Mouse (Mus musculus) cerebellum, postnatal 4 days (tissue): ENCODE measurements around the gene Tmem45a.
A peak's percentile ranks its signal among the peaks of the same experiment; 100 is the strongest.

Experiments
- DNase-seq, 2 experiments: peaks; one replicate each; pipeline ENCODE4 v3.0.0; 2022; ENCODE audit warnings: low spot score in 2 of 2, mixed read lengths in 1 of 2

The Tmem45a gene

DNA sequence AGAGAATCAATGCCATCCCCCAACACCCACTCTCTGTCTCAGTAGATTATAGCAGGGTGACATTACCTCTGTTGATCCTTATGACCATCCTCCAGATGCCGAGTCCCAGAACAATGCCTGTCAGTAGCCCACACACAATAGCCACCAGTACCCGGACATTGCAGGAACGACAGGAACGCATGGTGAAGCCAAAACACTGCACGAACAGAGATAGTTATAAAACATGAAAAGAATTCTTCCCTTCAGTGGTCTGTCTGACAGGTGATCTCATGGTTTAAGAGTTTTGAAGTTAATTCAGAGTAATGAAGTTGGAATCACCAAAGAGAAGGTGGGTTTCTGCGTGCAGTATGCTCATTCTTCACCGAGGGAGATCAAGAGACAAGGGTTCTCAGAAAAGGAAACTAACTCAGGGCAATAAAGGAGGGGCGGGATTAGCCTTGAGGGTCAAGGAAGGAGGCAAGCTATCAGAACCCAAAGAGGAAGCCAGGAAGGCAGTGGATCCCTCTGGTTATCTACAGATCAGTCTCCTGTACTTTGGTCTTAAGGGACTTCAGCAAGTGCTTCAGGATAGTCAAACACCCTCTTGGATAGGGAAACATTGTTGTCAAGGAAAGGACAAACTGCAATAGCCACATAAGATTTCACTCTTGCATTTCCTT, 90.4 kb downstream of the Tmem45a start, which contains the start of gene Adgrg7:
Adgrg7 (minus strand) TSS at position 375 of the 659 bp plus-strand sequence.
- DNase-seq, result no peak

DNA sequence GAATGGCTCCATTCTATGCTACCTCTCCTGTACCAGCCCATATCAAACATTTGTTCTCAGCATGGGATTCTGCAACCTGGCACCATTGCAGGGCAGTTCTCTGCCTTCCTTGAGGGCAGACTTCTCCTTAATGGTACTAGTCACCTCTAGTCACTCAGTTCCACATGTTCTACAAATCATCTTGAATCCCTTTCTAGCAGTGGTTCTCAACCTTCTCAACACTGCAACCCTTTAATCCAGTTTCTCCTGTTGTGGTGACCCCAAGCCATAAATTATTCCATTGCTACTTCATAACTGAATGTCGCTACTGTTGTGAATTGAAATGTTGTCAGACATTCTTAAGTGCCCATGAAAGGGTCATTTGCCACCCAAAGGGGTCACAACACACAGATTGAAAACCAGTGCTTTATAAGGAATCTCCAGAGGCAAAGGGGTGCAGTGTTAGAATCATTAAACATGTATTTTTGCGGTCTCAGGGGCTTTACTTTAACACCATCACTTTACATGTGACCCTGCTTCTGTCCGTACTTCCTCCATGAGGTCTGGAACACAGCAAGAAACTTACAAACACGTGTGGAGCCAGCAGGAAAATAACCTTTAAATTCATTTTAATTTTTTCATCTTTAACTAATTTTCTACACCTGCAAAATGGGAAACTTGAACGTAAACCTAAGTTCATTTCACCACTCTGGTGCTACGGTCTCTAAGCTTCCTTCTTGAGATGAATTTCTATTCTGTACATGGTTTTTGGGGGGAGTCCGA, 91.4 kb downstream of the Tmem45a start:
- DNase-seq, result no peak

DNA sequence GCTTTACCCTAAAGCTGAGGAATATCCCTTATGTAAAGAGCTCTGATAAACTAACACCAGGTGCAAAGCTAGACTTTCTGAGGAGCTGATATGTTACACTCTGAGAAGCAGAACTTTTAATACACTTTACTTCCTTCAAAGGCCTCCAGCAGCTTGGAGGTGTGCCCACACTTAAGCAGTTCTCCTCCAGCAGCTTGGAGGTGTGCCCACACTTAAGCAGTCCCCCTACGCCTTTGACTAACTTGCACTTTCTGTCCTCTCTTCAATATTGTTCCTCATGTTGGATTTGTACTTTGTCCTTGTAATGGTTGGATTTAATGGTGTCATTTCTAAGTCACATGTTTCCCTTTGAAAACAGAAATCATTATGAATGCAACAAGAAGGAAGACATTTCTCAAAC, 92.2 kb downstream of the Tmem45a start:
- no peak for DNase-seq

DNA sequence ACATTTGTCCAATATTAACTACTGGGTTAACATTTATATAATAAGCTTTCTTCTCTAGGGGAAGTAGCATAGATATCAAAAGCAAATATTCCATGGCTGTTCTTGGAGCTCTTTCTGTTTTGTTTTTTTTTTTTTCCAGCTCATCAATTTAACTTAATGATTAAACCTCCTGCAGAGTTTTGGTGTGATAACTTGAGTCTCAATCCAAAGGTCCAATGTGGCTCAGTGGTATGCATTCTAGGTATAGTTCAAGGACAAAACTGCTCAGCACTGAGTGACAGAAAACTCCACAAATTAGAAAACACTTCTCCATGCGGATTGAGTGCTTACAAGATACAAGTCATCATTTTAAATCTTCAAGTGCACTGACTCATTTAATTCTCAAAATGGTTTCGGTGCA, 100.0 kb downstream of the Tmem45a start:
- no peak for DNase-seq

DNA sequence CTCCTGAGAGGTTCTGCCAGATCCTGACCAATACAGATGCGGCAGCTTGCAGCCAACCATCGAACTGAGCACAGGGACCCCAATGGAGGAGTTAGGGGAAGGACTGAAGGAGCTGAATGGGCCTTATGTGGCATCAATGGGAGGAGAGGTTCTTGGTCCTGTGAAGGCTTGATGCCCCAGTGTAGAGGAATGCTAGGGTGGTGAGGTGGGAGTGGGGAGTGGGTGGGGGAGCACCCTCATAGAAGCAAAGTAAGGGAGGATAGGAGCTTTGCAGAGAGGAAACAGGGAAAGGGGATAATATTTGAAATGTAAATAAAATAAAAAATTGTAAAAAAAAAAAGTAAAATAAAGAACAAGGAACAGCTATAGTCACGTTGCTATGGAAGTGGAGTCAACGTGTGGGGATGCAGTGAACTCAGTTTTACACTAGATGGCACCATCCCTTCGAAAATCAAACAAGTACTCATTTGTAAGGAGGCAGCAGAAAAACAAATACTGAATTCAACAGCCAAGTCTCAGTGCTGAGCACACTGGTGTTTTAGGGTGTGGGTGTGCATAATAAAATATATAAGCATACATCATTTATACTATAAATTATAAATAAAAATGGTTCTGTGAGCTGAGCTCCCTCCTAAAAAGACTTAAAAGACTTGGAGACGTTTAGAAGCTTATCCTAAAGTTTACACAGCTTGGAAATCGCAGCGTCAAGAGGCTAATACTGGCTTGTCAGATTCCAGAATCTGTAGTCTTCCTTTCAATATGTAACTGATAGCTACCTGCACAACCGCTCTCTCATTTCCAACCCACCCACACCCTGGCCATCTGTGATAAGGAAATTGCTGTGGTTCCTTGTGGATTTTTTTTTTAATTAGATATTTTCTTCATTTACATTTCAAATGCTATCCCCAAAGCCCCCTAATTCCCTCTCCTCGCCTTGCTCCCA, 114.5 kb downstream of the Tmem45a start:
- DNase-seq, result peak in 1 of 2 experiments; percentile 47
